Mouse (Mus musculus) spleen, postnatal 36 days (tissue): ENCODE results near the gene Mterf4.

Source experiments
- DNase-seq, 2 experiments: peaks; one replicate each; pipeline ENCODE4 v3.0.0; 2022; ENCODE audit warnings: low spot score in 2 of 2, mixed read lengths in 1 of 2

The Mterf4 gene

DNA sequence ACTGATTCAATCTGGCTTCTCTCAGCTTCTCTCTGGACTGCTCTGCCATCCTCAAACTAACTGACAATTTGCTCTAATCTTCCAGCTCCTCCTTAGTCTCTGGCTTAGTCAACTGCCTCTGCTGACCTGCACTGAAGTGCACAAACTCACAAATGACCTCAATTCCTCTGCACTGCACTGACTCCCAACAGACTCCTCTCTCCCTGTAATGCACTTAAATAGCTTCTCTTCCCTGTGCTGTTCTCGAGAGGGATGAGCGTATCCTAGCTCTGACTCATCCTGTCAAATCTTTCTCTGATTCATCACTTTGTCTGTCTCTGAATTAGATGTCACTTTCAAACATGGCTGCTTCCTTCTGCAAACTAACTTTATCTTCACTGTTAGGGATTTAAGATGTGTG, 37.5 kb downstream of the Mterf4 start:
- DNase-seq = no peak

DNA sequence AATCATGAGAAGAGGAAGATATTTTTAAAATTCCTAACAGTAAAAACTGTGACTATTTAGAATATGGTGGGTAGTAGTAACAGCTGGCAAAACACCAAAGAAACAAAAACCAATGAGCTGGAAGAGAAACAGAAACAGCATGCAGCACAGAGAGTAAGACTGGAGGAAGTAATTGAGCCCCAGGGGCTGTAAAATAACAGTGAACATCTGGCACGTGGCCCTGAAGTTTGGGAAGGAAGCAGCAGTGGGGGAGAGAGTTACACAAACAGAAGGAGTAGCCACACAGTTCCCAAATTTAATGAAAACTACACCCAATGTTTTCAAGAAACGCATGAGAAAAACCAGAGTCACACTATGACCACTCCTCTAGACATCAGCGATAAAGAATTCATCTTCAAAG, 38.5 kb downstream of the Mterf4 start:
- no peak for DNase-seq

DNA sequence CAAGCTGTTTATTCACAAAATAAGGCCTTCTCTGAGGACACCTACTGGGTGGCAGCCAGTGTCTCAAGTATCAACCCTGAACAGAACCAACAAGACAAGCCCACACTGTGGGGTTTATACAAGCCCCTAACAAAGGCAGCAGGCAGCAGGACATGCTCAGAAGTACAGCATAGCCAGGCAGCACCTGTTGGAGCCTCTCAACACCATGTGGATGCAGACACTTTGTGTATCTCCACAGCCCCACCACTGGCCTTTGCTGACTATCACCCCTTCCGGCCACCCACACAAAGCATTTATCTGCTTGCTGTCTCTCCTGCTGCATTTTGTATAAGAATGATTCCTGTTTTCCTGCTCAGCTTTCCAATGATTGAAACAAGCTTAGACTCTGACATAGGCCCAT, 48.2 kb downstream of the Mterf4 start:
- no peak for DNase-seq

DNA sequence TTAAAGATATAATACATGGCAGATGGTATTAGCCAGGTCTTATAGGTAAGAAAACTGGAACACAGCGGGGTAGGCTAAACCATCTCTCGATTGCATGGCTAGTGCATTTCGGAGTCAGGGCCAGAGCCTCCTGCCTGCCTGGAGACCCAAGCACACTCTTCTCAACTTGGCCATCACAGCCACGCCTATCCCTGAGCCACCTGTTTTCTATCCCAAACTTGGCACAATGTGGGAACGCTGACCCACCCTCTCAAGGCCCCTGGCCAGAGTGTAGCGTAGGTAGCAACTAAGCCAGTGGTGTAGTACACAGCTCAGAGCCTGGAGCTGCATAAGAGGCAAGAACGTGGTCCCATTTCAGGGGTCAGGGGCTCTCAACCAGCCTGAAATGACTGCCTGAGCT, 50.0 kb downstream of the Mterf4 start:
- DNase-seq = no peak

DNA sequence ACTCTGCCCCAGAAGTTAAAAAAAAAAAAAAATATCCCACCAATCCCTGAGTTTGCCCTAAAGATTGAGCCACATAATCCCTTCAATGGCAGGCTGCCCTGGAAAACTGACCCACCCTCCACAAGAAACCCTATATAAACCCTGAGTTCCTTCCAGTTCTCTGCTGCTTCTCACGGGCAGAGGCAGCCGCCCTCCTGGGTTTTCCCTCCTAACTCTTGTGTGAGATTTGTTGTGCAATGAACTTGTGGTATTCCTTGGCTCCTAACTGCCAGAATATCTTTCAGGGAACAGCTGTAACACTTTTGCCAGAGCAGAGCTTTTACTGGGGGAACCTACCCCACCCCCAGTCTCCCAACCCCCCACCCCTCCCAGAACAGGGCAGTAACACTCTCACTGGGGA, 53.1 kb downstream of the Mterf4 start:
- no peak for DNase-seq
